Mouse (Mus musculus): Measurements from ENCODE around the gene Gm9887. TPM values are rescaled to one million over a fixed set of nuclear protein-coding genes. Genes with fewer than 3 reads are reported as not detected.
"Not testable (repeated sequence)": the region's sequence is repeated elsewhere in the genome, so short reads cannot be mapped to it uniquely, and the experiment has no call there.

Gm9887 gene
- polyA plus RNA-seq, 1 experiment from 2014 or later, result 0.94 TPM

GRCm38 (mm10) chr12:69377636-69378035 is 5.4 kb upstream of the Gm9887 start:
- not testable (repeated sequence) for H3K4me2 ChIP-seq (ENCODE audit: low read depth, low read length); H3K9me3 ChIP-seq (replicated peaks; ENCODE audit: control insufficient read depth, low read length); H3K36me3 ChIP-seq (ENCODE audit: control insufficient read depth, insufficient read depth, low read length); H3K27ac ChIP-seq (ENCODE audit: low read length); ATAC-seq (ENCODE audit: insufficient read depth, low FRiP score); H3K4me1 ChIP-seq (ENCODE audit: control insufficient read depth, insufficient read depth, low read length); H3K27me3 ChIP-seq (ENCODE audit: control insufficient read depth, insufficient read depth, low read length); H3K9ac ChIP-seq (ENCODE audit: low read length); H3K4me3 ChIP-seq (replicated peaks; ENCODE audit: low read length)
- WGBS, result 91% methylated on average over 6 of the region's 6 CpGs

DNA sequence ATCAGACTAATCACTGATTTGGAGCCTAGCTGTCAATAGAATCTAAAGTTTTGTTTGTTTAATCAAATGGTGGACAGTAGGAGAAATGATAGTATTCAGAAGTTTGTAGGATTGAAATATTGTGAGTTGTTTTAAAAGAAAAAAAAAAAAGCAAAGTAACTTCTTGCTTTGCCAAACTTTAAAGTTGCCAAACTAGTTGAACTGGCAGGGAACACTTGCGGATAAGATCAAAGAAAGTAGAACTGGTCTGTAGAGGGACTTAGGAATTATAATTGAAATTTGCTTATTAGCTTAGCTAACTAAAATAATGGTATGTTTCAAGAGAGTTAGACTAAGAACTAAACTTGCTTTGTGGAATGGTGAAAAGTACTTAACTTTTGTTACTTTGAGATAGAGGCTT is 4.9 kb upstream of the Gm9887 start:
- H3K4me3 ChIP-seq (replicated peaks; ENCODE audit: low read length), result no peak overlapping the region
- peaks cover 7% of the 10 kb centered on the region for H3K4me1 ChIP-seq (ENCODE audit: control insufficient read depth, insufficient read depth, low read length)
- no peaks in the 10 kb centered on the region for H3K36me3 ChIP-seq (ENCODE audit: control insufficient read depth, insufficient read depth, low read length)
- WGBS, result 74% methylated on average over 1 of the region's 1 CpGs
- no peak overlapping the region for H3K9ac ChIP-seq (ENCODE audit: low read length)
- no peak overlapping the region for H3K4me2 ChIP-seq (ENCODE audit: low read depth, low read length)
- H3K27me3 ChIP-seq (ENCODE audit: control insufficient read depth, insufficient read depth, low read length), result no peaks in the 10 kb centered on the region
- no peaks in the 10 kb centered on the region for H3K9me3 ChIP-seq (replicated peaks; ENCODE audit: control insufficient read depth, low read length)
- no peak for ATAC-seq (ENCODE audit: insufficient read depth, low FRiP score)
- H3K27ac ChIP-seq (ENCODE audit: low read length), result no peak overlapping the region

DNA sequence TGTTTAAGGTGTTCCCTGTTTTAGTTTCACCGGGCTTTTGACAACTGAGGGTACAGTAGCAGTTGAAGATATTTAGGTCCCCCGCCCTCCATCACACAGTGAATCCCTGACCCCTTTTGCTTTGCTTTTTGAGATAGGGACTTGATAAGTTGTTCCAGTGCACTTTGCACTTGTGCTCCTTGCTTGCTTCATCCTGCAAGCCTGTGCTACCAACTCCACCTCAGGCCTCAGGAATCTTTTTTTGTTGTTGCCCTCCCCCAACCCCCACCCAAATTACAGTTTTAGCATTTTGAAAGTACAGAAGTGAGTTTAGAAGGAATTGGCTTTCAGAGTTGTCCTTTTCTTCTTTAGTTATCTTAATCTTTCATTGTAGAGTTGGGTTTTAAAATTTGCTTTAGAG is 3.9 kb upstream of the Gm9887 start:
- no peaks in the 10 kb centered on the region for H3K36me3 ChIP-seq (ENCODE audit: control insufficient read depth, insufficient read depth, low read length)
- WGBS, result 69% methylated on average over 2 of the region's 2 CpGs
- H3K9ac ChIP-seq (ENCODE audit: low read length), result 0 out of 2 replicates have a peak overlapping the region, but pooled peaks have one; percentile 31
- no peak overlapping the region; the same call in 1 of the 2 replicates for H3K27ac ChIP-seq (ENCODE audit: low read length)
- H3K4me2 ChIP-seq (ENCODE audit: low read depth, low read length), result peak overlapping the region; percentile 46
- H3K9me3 ChIP-seq (replicated peaks; ENCODE audit: control insufficient read depth, low read length), result no peaks in the 10 kb centered on the region
- ATAC-seq (ENCODE audit: insufficient read depth, low FRiP score), result no peak
- H3K4me3 ChIP-seq (replicated peaks; ENCODE audit: low read length), result peak overlapping the region; percentile 23
- peaks cover 7% of the 10 kb centered on the region for H3K4me1 ChIP-seq (ENCODE audit: control insufficient read depth, insufficient read depth, low read length)
- no peaks in the 10 kb centered on the region for H3K27me3 ChIP-seq (ENCODE audit: control insufficient read depth, insufficient read depth, low read length)

DNA sequence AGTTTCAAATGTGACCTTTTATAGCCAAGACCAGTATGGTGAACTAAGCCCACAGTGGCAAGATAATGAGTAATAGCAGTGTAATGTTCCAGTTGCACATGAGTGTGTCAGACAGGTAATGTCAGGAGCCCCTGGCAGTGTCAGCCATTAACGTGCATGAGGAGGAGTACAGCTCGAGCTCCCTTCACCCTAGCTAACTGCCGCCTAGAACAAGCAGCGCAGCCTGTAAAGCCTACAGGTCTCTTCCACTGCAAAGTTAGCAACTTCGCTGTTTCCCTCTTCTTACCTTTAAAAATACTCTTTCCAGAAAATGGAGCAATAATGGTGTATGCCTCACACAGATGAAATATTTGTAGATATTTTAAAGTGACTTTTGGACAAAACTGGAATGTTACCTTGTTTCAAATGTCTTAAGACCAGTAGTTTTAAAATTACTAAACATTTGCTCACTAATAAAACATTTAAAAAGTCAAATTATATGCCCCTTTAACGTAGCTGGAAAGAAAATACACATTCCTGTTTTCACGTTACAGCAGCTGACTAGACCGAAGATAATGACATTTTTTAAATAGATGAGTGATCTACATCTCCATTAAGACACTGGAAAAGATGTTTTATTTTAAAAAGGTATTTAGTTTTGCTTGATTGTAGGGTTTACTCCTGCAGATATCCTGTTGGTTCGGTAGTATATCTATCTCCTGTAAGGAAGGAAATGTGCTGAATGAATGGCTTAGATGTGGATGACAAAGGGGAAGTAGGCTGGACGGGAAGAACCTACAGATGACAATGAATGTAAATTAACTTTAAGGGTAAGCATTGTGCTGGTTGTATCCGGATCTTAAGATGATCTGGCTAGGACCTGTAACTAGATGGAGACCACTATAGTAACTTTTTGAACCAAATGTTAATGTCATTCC is 1.9 kb upstream of the Gm9887 start:
- Histone ChIP-seq H3K4me3 (replicated peaks; ENCODE audit: low read length) (peak overlapping the region; percentile 87), H3K9me3 (replicated peaks; ENCODE audit: control insufficient read depth, low read length) (no peaks in the 10 kb centered on the region), H3K36me3 (ENCODE audit: control insufficient read depth, insufficient read depth, low read length) (no peaks in the 10 kb centered on the region), H3K9ac (ENCODE audit: low read length) (peak overlapping the region; percentile 98), H3K27ac (ENCODE audit: low read length) (peak overlapping the region; percentile 42; the same call in 1 of the 2 replicates), H3K4me1 (ENCODE audit: control insufficient read depth, insufficient read depth, low read length) (peaks cover 7% of the 10 kb centered on the region), H3K27me3 (ENCODE audit: control insufficient read depth, insufficient read depth, low read length) (no peaks in the 10 kb centered on the region), H3K4me2 (ENCODE audit: low read depth, low read length) (peak overlapping the region; percentile 94)
- 29% methylated on average over 11 of the region's 11 CpGs for WGBS
- ATAC-seq (ENCODE audit: insufficient read depth, low FRiP score), result no peak

DNA sequence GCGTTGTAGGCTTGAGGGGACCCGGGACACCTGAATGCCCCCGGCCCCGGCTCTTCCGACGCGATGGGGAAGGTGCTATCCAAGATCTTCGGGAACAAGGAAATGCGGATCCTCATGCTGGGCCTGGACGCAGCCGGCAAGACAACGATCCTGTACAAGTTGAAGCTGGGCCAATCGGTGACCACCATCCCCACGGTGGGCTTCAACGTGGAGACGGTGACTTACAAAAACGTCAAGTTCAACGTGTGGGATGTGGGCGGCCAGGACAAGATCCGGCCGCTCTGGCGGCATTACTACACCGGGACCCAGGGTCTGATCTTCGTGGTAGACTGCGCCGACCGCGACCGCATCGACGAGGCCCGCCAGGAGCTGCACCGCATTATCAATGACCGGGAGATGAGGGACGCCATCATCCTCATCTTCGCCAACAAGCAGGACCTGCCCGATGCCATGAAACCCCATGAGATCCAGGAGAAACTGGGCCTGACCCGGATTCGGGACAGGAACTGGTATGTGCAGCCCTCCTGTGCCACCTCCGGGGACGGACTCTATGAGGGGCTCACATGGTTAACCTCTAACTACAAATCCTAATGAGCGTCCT is 573 bp upstream of the Gm9887 start:
- H3K27me3 ChIP-seq (ENCODE audit: control insufficient read depth, insufficient read depth, low read length), result no peaks in the 10 kb centered on the region
- WGBS, result under 1% methylated on average over 42 of the region's 42 CpGs

GRCm38 (mm10) chr12:69371421-69371853 is 821 bp downstream of the Gm9887 start:
- peak; percentile 84 for ATAC-seq (ENCODE audit: insufficient read depth, low FRiP score)

More for the DNA sequence above, 573 bp upstream of the Gm9887 start:
- Histone ChIP-seq H3K9ac (ENCODE audit: low read length) (peak overlapping the region; percentile 98), H3K9me3 (replicated peaks; ENCODE audit: control insufficient read depth, low read length) (no peaks in the 10 kb centered on the region), H3K4me2 (ENCODE audit: low read depth, low read length) (peak overlapping the region; percentile 94), H3K4me1 (ENCODE audit: control insufficient read depth, insufficient read depth, low read length) (peaks cover 7% of the 10 kb centered on the region), H3K27ac (ENCODE audit: low read length) (peak overlapping the region; percentile 95), H3K4me3 (replicated peaks; ENCODE audit: low read length) (peak overlapping the region; percentile 87), H3K36me3 (ENCODE audit: control insufficient read depth, insufficient read depth, low read length) (no peaks in the 10 kb centered on the region)
- ATAC-seq (ENCODE audit: insufficient read depth, low FRiP score), result no peak

DNA sequence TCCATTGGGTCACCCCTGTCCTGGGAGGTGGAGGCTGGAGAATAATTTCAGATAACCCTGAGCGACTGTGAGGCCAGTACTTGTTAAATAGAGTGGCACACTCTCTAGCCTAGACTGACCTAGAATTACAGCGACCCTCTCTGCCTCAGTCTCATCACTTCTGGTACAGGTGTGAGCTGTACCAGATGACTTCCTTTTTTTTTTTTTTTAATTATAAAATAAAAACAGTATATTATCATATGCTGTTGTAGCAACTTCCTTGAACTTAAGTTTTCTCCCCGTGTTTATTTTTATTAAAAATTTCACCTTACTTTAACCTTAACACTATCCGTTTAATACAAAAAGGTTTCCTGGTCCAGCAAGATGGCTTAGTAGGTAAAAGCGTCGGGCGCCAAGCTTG is 1.3 kb downstream of the Gm9887 start:
- WGBS, result 8% methylated on average over 7 of the region's 7 CpGs
- Histone ChIP-seq H3K27me3 (ENCODE audit: control insufficient read depth, insufficient read depth, low read length) (no peaks in the 10 kb centered on the region), H3K9ac (ENCODE audit: low read length) (peak overlapping the region; percentile 98), H3K4me3 (replicated peaks; ENCODE audit: low read length) (peak overlapping the region; percentile 87), H3K4me1 (ENCODE audit: control insufficient read depth, insufficient read depth, low read length) (peaks cover 3% of the 10 kb centered on the region), H3K36me3 (ENCODE audit: control insufficient read depth, insufficient read depth, low read length) (no peaks in the 10 kb centered on the region), H3K4me2 (ENCODE audit: low read depth, low read length) (peak overlapping the region; percentile 72), H3K27ac (ENCODE audit: low read length) (peak overlapping the region; percentile 100), H3K9me3 (replicated peaks; ENCODE audit: control insufficient read depth, low read length) (no peaks in the 10 kb centered on the region)
- ATAC-seq (ENCODE audit: insufficient read depth, low FRiP score), result no peak

More at GRCm38 (mm10) chr12:69371421-69371853, 821 bp downstream of the Gm9887 start:
- Histone ChIP-seq H3K4me3 (replicated peaks; ENCODE audit: low read length) (peak overlapping the region; percentile 87), H3K27ac (ENCODE audit: low read length) (peak overlapping the region; percentile 100), H3K9me3 (replicated peaks; ENCODE audit: control insufficient read depth, low read length) (no peaks in the 10 kb centered on the region), H3K36me3 (ENCODE audit: control insufficient read depth, insufficient read depth, low read length) (no peaks in the 10 kb centered on the region), H3K27me3 (ENCODE audit: control insufficient read depth, insufficient read depth, low read length) (no peaks in the 10 kb centered on the region), H3K9ac (ENCODE audit: low read length) (peak overlapping the region; percentile 98), H3K4me2 (ENCODE audit: low read depth, low read length) (peak overlapping the region; percentile 72), H3K4me1 (ENCODE audit: control insufficient read depth, insufficient read depth, low read length) (peaks cover 7% of the 10 kb centered on the region)
- 1% methylated on average over 24 of the region's 24 CpGs for WGBS

- H3K36me3 ChIP-seq (ENCODE audit: control insufficient read depth, insufficient read depth, low read length), result no peaks in the 10 kb centered on the region
- no peaks in the 10 kb centered on the region for H3K27me3 ChIP-seq (ENCODE audit: control insufficient read depth, insufficient read depth, low read length)
- H3K4me2 ChIP-seq (ENCODE audit: low read depth, low read length), result no peak overlapping the region
- no peak overlapping the region for H3K9ac ChIP-seq (ENCODE audit: low read length)
- peak overlapping the region; percentile 52; the same call in 1 of the 2 replicates for H3K27ac ChIP-seq (ENCODE audit: low read length)
- peaks cover 9% of the 10 kb centered on the region; the same call in 1 of the 2 replicates for H3K4me1 ChIP-seq (ENCODE audit: control insufficient read depth, insufficient read depth, low read length)
- H3K9me3 ChIP-seq (replicated peaks; ENCODE audit: control insufficient read depth, low read length), result no peaks in the 10 kb centered on the region
- no peak overlapping the region for H3K4me3 ChIP-seq (replicated peaks; ENCODE audit: low read length)
- 52% methylated on average over 2 of the region's 2 CpGs for WGBS
- no peak for ATAC-seq (ENCODE audit: insufficient read depth, low FRiP score)
Measured at GRCm38 (mm10) chr12:69367557-69367956, 4.7 kb downstream of the Gm9887 start.

- H3K9me3 ChIP-seq (replicated peaks; ENCODE audit: control insufficient read depth, low read length), result no peaks in the 10 kb centered on the region
- no peak overlapping the region for H3K27ac ChIP-seq (ENCODE audit: low read length)
- H3K9ac ChIP-seq (ENCODE audit: low read length), result no peak overlapping the region
- H3K36me3 ChIP-seq (ENCODE audit: control insufficient read depth, insufficient read depth, low read length), result no peaks in the 10 kb centered on the region
- H3K4me1 ChIP-seq (ENCODE audit: control insufficient read depth, insufficient read depth, low read length), result peaks cover 13% of the 10 kb centered on the region; the same call in 1 of the 2 replicates
- ATAC-seq (ENCODE audit: insufficient read depth, low FRiP score), result no peak
- H3K4me2 ChIP-seq (ENCODE audit: low read depth, low read length), result no peak overlapping the region
- no peak overlapping the region for H3K4me3 ChIP-seq (replicated peaks; ENCODE audit: low read length)
- H3K27me3 ChIP-seq (ENCODE audit: control insufficient read depth, insufficient read depth, low read length), result no peaks in the 10 kb centered on the region
Measured at GRCm38 (mm10) chr12:69366424-69366823, 5.8 kb downstream of the Gm9887 start.

Data from stomach, embryonic 16.5 days (tissue).